Mouse (Mus musculus) megakaryocyte, embryonic 14.5 days (primary cell): ENCODE measurements around the gene Brap. TPM values are rescaled to one million over a fixed set of nuclear protein-coding genes. Genes with fewer than 3 reads are reported as not detected.
A peak's percentile ranks its signal among the peaks of the same experiment; 100 is the strongest.

ENCODE experiments used
- H3K27me3 ChIP-seq: replicated peaks from 2 replicates; pipeline ENCODE3; 2012; ENCODE audit warnings: inconsistent platforms
- H3K36me3 ChIP-seq: replicated peaks from 2 replicates; pipeline ENCODE3; 2012; ENCODE audit warnings: low read length, inconsistent platforms, mixed read lengths
- H3K4me1 ChIP-seq: 2 replicates; pipeline ENCODE4 v1.6.1; 2012; ENCODE audit warnings: inconsistent platforms
- H3K4me3 ChIP-seq: replicated peaks from 2 replicates; pipeline ENCODE3; 2012; ENCODE audit warnings: moderate library complexity, mild to moderate bottlenecking, inconsistent platforms
- H3K9me3 ChIP-seq: 2 replicates; pipeline ENCODE4 v1.6.1; 2012; ENCODE audit warnings: inconsistent platforms
- FLI1 ChIP-seq: IDR thresholded peaks from 2 replicates; pipeline ENCODE4 v1.6.1; 2012; ENCODE audit warnings: low read length, inconsistent platforms, mixed read lengths
- GATA1 ChIP-seq: IDR thresholded peaks from 3 replicates; pipeline ENCODE4 v1.6.1; 2012; ENCODE audit warnings: mixed read lengths, low read length, inconsistent platforms, borderline replicate concordance
- polyA plus RNA-seq: library from polyadenylated mRNA; stranded (reverse); fragments of >175 nt; gene quantifications from 2 replicates; pipeline ENCODE4 v1.2.3, GENCODE M21; 2012; ENCODE audit warnings: low replicate concordance; ENCODE audit not compliant: insufficient read depth

Gene Brap
- polyA plus RNA-seq, 1 experiment: 10.7 TPM

DNA sequence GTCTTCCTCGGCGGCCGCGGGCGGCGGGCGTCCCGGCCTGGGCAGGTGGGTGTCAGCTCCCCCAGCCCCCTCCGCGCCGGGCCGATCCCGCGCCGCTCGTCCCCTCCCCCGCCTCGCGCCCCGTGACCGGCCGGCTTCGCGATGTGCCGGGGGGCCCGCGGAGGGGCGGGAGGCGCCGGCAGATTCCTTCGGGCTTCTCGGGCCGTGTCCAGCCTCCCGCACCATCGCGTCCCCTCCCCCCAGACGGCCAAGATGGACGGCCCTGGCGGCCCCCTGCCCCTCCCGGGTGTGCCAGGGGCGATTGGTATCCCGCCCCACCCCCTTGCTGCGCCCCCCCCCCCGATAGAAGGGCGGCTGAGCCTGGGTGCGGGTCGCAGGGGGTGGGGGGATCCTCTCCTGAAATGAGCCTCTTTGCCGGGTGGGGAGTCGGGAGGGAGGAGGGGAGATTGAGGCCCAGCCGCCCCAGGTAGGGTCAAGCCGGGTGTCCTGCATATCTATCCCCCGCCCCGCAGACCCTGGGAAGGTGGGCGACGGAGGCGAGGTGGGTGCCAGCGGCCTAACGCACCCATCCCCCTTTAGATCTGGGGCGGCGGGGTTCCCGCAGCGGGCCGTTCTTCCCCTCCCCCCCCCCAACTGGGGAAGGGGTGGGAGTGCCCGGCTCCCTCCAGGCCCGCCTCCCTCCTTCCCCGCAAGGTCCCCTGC lies 52.0 kb downstream of the Brap start:
- H3K36me3 ChIP-seq: peaks cover 24% of the 10 kb centered on the region
- TF ChIP-seq GATA1 (no peak), FLI1 (no peak)
- H3K9me3 ChIP-seq: no peaks in the 10 kb centered on the region
- peak overlapping the region; percentile 98 for H3K4me3 ChIP-seq
- H3K27me3 ChIP-seq: no peaks in the 10 kb centered on the region
- peaks cover 50% of the 10 kb centered on the region for H3K4me1 ChIP-seq

DNA sequence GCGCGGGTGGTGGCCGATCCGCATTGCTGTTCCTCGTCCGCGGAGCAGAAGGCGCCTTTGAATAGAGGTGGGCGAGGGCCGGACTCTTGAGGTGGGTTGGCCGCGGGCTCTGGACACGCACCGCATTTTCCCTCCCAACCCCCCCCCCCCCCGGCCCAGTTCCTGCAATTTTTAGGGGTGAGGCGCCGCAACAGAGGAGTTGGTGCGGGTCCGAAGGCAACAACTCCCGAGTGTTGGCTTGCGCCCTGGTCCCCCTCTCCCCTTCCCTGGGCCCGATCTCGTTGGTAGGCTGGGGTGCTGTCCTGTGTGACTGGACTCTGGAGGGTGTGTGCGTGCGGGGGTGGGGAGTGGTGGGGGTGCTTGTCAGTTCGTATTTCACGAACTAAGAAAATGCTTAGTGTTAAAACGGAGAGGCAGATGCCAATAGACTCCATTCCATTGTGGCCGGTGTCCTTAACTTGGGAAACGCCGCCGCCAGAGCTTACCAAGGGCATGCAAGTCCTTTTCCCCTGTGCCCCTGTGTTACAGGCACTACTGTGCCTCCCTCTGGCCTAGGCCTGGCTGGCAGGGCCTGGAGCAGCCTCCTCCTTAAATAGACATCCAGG lies 52.7 kb downstream of the Brap start:
- Histone ChIP-seq H3K36me3 (peaks cover 29% of the 10 kb centered on the region), H3K4me3 (peak overlapping the region; percentile 98), H3K27me3 (no peaks in the 10 kb centered on the region), H3K4me1 (peaks cover 57% of the 10 kb centered on the region), H3K9me3 (no peaks in the 10 kb centered on the region)
- TF ChIP-seq GATA1 (no peak), FLI1 (no peak)

DNA sequence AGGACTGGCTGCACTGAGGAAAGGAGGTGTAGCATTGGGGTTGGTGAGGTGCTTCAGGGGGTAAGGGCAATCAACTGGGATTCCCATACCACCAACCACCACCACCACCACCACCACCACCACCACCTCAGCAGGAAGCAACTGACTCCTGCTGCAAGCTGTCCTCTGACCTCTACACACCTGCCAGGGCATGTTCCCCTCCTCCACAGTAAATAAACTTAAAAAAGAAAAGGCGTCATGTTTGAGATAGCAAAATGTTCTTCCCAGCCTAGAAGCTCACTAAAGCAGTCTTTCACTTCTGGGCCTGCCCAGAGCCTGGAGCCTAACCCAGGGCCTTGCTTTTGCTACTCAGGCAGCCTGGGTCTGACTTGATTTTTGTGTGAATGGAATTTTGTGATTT lies 54.0 kb downstream of the Brap start:
- Histone ChIP-seq H3K4me1 (peaks cover 67% of the 10 kb centered on the region), H3K9me3 (no peaks in the 10 kb centered on the region), H3K4me3 (peak overlapping the region; percentile 64), H3K27me3 (no peaks in the 10 kb centered on the region), H3K36me3 (peaks cover 33% of the 10 kb centered on the region)
- no peak for TF ChIP-seq FLI1
- no peak for TF ChIP-seq GATA1

DNA sequence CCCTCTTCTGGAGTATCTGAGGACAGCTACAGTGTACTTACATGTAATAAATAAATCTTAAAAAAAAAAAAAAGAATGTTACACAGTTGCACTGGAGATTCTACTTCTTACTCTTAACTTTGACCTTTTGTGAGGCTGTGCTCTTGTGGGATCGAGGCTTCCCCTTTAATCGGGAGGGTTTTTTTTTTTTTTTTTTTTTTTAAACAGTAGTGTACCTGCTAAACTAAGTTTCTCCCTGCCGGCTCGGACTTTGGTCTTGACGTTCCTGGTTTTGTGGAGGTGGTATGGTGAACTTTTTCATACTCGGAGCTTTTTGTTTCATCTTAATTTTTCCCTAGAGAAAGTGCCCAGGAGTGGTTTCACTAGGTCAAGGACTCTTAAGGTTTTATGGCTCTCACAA lies 54.6 kb downstream of the Brap start:
- Histone ChIP-seq H3K4me1 (peaks cover 73% of the 10 kb centered on the region), H3K4me3 (no peak overlapping the region), H3K36me3 (peaks cover 37% of the 10 kb centered on the region), H3K27me3 (no peaks in the 10 kb centered on the region), H3K9me3 (no peaks in the 10 kb centered on the region)
- TF ChIP-seq FLI1 (no peak), GATA1 (no peak)

DNA sequence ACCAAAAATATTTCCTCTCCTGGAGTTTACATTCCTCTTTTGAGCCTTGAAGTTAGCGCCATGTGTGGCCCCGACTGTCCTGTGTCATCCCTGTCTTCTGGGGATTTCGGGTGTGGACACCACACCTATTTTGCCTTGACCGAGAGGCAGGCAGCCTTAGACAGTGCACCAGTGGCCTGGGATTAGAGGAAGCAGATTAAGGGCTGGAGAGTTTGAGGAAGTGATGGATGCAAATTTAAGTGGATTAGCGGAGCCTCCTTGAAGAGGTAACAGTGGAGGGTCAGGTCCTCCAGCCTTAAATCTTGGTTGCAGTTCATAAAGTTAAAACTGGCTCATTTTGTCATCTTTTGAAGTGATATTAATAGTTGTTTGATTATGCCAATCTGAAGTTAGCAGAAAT lies 58.1 kb downstream of the Brap start:
- Histone ChIP-seq H3K9me3 (no peaks in the 10 kb centered on the region), H3K4me3 (no peak overlapping the region), H3K4me1 (peaks cover 80% of the 10 kb centered on the region), H3K36me3 (peaks cover 37% of the 10 kb centered on the region), H3K27me3 (no peaks in the 10 kb centered on the region)
- TF ChIP-seq FLI1: no peak
- TF ChIP-seq GATA1: no peak

DNA sequence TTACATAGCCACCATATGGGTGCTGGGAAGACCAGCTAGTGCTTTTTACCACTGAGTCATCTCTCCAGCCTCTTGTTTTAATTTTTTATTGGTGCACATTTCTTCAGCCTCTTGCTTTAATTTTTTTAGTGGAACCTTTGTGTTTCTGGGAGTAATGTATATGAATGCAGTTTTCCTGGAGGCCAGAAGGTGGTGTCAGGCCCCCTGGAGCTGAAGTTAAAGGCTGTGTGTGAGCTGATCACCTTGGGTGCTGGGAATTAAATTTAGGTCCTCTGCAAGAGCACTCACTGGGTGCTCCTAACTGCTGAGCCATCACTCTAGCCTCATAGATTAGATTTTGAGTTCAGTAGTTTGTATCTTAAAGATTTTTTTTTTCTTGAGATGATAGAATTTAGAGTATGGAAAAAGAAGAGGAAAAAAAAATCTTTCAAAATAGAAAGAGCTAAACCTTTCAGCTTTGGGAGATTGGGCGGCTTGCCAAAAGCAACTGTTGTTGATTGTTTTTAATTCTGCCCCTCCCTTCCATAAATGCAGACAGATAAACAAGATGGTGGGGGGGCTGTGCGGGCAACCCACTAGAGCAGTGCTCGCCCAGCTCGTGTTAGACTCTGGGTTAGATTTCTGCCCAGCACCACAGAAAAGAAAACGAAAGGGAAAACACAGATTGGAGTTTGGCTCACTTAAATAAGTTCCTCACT lies 60.7 kb downstream of the Brap start:
- H3K4me3 ChIP-seq: no peak overlapping the region
- H3K36me3 ChIP-seq: peaks cover 34% of the 10 kb centered on the region
- H3K4me1 ChIP-seq: peaks cover 67% of the 10 kb centered on the region
- no peak for TF ChIP-seq GATA1
- no peak for TF ChIP-seq FLI1
- H3K9me3 ChIP-seq: no peaks in the 10 kb centered on the region
- H3K27me3 ChIP-seq: no peaks in the 10 kb centered on the region

DNA sequence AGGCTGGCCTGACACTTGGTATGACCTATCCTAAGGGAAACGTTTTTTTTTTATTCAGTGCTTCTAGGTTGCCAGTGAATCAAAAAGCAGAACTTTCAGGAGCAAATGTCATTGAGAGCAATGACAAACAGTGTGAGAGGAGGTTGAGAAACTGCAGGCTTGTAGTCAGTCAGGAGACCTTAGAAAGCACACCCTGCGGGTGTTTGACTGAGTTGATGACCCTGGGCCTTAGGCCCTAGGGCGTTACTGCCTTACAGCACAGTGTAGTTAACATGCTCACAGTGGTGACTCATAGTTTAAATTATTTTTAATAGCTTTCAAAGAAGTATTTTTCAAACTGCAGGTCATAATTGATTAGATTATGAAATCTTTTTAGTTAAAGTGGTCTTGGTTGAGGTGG lies 61.5 kb downstream of the Brap start:
- TF ChIP-seq FLI1 (no peak), GATA1 (no peak)
- Histone ChIP-seq H3K4me1 (peaks cover 59% of the 10 kb centered on the region), H3K9me3 (no peaks in the 10 kb centered on the region), H3K4me3 (no peak overlapping the region), H3K27me3 (no peaks in the 10 kb centered on the region), H3K36me3 (peaks cover 28% of the 10 kb centered on the region)

DNA sequence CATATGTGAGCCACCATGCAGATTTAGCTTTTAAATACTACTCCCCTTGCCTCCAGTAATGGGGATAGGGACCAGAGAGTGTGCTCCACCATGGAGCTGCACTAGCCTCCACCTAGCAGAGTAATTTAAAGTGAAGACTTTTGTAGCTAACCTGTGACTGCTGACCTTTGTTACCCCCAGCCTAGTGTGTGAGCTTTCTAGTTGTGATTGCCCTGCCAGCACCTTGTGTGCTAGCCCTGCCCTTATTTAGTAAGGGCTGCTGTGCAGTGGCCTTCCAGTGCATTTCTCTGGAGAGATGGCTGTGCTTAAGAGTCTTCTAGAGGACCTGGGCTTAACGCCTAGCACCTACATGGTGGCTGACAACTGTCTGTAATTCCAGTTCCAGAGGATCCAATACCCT lies 64.3 kb downstream of the Brap start:
- Histone ChIP-seq H3K4me3 (no peak overlapping the region), H3K4me1 (peaks cover 57% of the 10 kb centered on the region), H3K36me3 (peaks cover 26% of the 10 kb centered on the region), H3K27me3 (no peaks in the 10 kb centered on the region), H3K9me3 (no peaks in the 10 kb centered on the region)
- no peak for TF ChIP-seq FLI1
- no peak for TF ChIP-seq GATA1

DNA sequence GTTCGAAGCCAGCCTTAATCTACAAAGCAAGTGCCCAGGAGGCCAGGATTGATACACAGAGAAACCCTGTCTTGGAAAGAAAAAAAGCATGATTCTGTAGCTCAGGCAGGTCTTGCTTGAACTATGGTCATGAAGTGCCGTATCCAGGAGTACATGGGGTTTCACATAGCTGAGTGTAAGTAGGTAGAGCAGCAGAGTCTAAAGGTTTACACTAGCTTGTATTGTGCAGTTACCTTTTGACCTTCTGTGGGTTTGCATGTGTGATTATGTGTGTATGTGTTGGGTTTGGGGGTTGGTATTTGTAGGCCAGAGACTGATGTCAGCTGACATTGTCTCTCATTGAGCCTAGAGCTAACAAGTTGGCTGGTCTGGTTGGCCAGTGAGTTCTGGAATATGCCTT lies 69.7 kb downstream of the Brap start:
- no peak overlapping the region for H3K4me3 ChIP-seq
- TF ChIP-seq FLI1 (no peak), GATA1 (no peak)
- no peaks in the 10 kb centered on the region for H3K9me3 ChIP-seq
- peaks cover 46% of the 10 kb centered on the region for H3K36me3 ChIP-seq
- H3K27me3 ChIP-seq: no peaks in the 10 kb centered on the region
- peaks cover 36% of the 10 kb centered on the region for H3K4me1 ChIP-seq

DNA sequence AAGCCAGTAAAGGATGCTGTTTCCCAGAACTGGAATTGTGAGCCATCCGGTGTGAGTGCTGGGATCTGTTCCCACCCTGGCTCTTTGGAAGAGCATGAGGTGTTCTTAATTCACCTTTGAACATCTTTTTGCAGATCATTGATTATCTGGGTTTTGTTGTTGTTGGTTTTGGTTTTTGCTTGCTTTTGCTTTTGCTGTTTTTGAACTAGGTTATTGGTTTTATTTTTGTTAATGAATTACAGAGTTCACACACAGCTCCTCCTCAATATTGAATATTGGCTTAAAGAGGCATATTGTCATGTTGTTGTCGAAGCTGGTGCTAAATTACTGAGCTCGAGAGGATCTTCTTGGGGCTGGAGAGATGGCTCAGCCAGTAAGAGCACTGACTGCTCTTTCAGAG lies 76.3 kb downstream of the Brap start:
- no peaks in the 10 kb centered on the region for H3K9me3 ChIP-seq
- H3K36me3 ChIP-seq: peaks cover 51% of the 10 kb centered on the region
- no peaks in the 10 kb centered on the region for H3K27me3 ChIP-seq
- H3K4me1 ChIP-seq: peaks cover 45% of the 10 kb centered on the region
- TF ChIP-seq GATA1 (no peak), FLI1 (no peak)
- H3K4me3 ChIP-seq: no peak overlapping the region

Other genes with a start within 250 kb of the Brap start
- 0.93 TPM in 1 of 2 replicates, not detected in the other for gene Tmem116, start 208.7 kb upstream of the Brap start, polyA plus RNA-seq
- 132 and 257 TPM in 2 replicates for gene Erp29, start 208.1 kb upstream of the Brap start, polyA plus RNA-seq
- 0.07 TPM in 1 of 2 replicates, not detected in the other for gene Adam1b, start 157.1 kb upstream of the Brap start, polyA plus RNA-seq
- gene Adam1a, start 115.1 kb upstream of the Brap start, polyA plus RNA-seq: not detected in 2 replicates
- gene Gm42878, start 115.1 kb upstream of the Brap start, polyA plus RNA-seq: not detected in 2 replicates
- 54.2 and 85.9 TPM in 2 replicates for gene Mapkapk5, start 114.7 kb upstream of the Brap start, polyA plus RNA-seq
- gene Aldh2, start 66.7 kb upstream of the Brap start, polyA plus RNA-seq: 768 and 846 TPM in 2 replicates
- gene Acad12, start 41.6 kb upstream of the Brap start, polyA plus RNA-seq: 2.2 and 2.6 TPM in 2 replicates
- gene Acad10, start within 50 bp of the Brap start, polyA plus RNA-seq: 3.4 TPM in 1 of 2 replicates, not detected in the other
- 42.8 and 45.7 TPM in 2 replicates for gene Atxn2, start 50.8 kb downstream of the Brap start, polyA plus RNA-seq
- 156 and 517 TPM in 2 replicates for gene Sh2b3, start 177.1 kb downstream of the Brap start, polyA plus RNA-seq
- 12.8 and 13.0 TPM in 2 replicates for gene Pheta1, start 188.4 kb downstream of the Brap start, polyA plus RNA-seq